Mouse (Mus musculus): ENCODE data around the gene Opa1. TPM values are rescaled to one million over a fixed set of nuclear protein-coding genes. Genes with fewer than 3 reads are reported as not detected.
A peak's percentile ranks its signal among the peaks of the same experiment; 100 is the strongest.

Gene Opa1
- polyA plus RNA-seq, 1 experiment from 2014 or later = 38.9 TPM

DNA sequence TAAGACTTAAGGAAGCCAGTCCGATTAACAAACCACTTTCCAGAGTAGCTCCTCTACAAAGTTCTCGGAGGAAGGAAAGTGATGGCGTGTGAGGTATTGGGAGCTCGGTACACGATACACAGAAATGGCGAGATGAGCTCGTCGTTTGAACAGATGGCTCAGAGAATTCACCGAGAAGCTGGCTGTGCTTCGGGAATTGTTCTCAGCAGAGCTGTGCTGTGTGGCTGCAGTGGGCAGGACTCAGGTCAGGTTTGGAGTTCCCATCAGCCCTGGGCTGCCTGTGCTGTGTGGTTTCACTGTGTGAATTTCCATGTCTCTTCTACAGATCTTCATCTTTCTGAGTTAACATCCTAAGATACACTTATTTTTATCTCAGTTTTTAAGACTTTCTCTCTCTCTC, 77.8 kb downstream of the Opa1 start:
- no peak overlapping the region for H3K4me2 ChIP-seq (replicated peaks)
- H3K4me3 ChIP-seq = no peak overlapping the region
- no peak overlapping the region for H3K27ac ChIP-seq
- H3K27me3 ChIP-seq = no peaks in the 10 kb centered on the region
- no peaks in the 10 kb centered on the region for H3K9me3 ChIP-seq
- WGBS = 63% methylated on average over 10 of the region's 10 CpGs
- peaks cover 9% of the 10 kb centered on the region; the same call in 1 of the 2 replicates for H3K4me1 ChIP-seq
- no peak overlapping the region for H3K9ac ChIP-seq
- no peak for ATAC-seq (ENCODE audit: insufficient number of reproducible peaks, insufficient read depth, low FRiP score, low TSS enrichment)
- H3K36me3 ChIP-seq = peaks cover 4% of the 10 kb centered on the region

- H3K9ac ChIP-seq = no peak overlapping the region
- peak overlapping the region; percentile 52 for H3K4me2 ChIP-seq (replicated peaks)
- peak overlapping the region; percentile 18; the same call in 1 of the 2 replicates for H3K4me3 ChIP-seq
- H3K9me3 ChIP-seq = no peaks in the 10 kb centered on the region
- no peaks in the 10 kb centered on the region for H3K27me3 ChIP-seq
- peaks cover 9% of the 10 kb centered on the region; the same call in 1 of the 2 replicates for H3K4me1 ChIP-seq
- WGBS = 13% methylated on average over 18 of the region's 18 CpGs
- H3K36me3 ChIP-seq = no peaks in the 10 kb centered on the region
- 0 out of 2 replicates have a peak, but pooled peaks have one; percentile 67 for ATAC-seq (ENCODE audit: insufficient number of reproducible peaks, insufficient read depth, low FRiP score, low TSS enrichment)
- no peak overlapping the region for H3K27ac ChIP-seq
These were observed 78.8 kb downstream of the Opa1 start for GRCm38 (mm10) chr16:29657650-29658548.

DNA sequence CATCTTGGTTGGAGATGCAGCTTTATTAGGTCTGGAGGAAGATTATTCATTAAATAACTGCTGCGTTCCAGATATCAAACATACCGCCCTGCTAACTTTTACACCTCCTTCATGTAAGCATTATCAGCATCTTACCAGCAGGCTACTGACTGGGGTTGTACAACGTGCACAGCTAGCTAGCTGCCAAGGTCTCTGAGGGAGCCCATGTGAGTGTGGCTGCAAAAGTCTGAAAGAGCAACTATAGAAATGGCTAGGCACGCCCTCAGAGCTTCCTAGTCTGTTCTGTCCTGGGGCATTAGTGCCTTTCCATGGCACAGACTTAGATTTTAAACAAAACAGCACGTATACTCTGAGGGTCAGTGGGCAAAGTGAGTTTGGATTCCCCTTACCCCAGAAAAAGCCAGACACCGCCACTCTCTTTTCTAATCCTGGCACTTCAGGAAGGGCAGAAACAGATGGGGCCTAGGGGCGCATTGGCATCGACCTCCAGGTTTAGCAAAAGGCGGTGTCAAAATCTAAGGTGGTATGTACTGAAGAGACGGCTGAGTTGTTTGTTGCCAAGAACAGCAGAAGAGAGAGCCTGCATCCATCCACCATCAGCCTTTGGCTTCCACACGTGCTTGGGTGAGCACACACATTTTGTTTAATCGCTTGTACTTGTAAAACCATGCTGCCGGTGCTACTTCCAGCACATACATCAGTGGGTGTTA, 80.1 kb downstream of the Opa1 start:
- Histone ChIP-seq H3K9me3 (no peaks in the 10 kb centered on the region), H3K4me3 (no peak overlapping the region), H3K4me2 (replicated peaks) (no peak overlapping the region), H3K4me1 (peaks cover 9% of the 10 kb centered on the region; the same call in 1 of the 2 replicates), H3K9ac (no peak overlapping the region), H3K36me3 (no peaks in the 10 kb centered on the region), H3K27ac (no peak overlapping the region), H3K27me3 (no peaks in the 10 kb centered on the region)
- 82% methylated on average over 13 of the region's 13 CpGs for WGBS
- ATAC-seq (ENCODE audit: insufficient number of reproducible peaks, insufficient read depth, low FRiP score, low TSS enrichment) = no peak

DNA sequence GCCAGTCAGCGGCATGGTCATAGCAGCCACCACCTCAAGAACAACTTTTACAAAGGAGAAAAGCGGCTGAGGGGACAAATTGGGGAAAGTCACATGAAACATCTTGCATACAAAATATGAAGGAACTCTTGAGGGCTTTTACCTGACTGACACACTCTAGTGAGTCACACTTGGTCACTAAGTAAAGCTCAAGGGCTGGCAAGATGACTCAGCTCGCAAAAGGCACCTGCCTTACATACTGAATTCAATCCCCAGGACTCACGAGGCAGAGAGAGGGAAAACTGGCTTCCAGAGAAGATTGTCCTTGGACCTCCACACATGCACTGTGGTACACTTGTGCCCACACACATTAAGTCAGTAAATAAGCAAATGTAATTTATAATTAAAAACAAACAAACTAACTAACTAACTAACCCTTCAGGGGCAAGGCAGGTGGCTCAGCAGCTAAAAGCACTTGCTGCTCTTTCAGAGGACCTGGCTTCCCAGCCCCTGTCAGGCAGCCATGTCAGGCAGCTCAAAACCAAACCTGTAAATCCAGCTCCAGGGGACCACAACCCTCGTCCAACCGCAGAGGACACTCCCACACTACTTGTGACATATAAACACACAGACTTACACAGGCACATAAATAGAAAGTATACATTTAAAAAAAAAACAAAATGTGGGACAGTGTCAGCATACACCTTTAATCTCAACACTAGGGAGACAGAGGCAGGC, 84.1 kb downstream of the Opa1 start:
- WGBS = 83% methylated on average over 6 of the region's 6 CpGs
- no peaks in the 10 kb centered on the region for H3K36me3 ChIP-seq
- no peak overlapping the region for H3K4me3 ChIP-seq
- no peak overlapping the region for H3K4me2 ChIP-seq (replicated peaks)
- ATAC-seq (ENCODE audit: insufficient number of reproducible peaks, insufficient read depth, low FRiP score, low TSS enrichment) = no peak
- H3K4me1 ChIP-seq = peaks cover 8% of the 10 kb centered on the region; the same call in 1 of the 2 replicates
- H3K27me3 ChIP-seq = peaks cover 2% of the 10 kb centered on the region; the same call in 1 of the 2 replicates
- no peak overlapping the region for H3K9ac ChIP-seq
- no peaks in the 10 kb centered on the region for H3K9me3 ChIP-seq
- no peak overlapping the region for H3K27ac ChIP-seq

DNA sequence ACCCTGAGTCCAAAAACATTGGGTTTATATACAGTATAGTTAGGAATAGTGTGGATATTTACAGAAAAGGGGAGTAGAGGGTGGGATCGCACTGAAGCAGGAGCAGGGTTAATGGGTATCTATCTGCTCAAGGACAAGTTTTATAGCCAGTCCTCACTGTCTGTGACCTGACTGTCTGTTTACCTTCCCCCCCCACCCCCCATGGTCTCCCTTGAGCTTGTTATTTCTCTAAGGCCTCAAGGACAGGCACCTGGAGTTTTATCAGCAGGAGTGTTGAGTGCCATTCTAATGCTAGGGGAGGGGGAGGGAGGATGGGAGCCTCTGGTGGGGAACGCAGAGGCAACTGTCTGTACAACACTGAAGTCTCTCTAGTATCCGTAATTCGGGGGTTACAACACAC, 85.3 kb downstream of the Opa1 start:
- H3K27me3 ChIP-seq = peaks cover 2% of the 10 kb centered on the region; the same call in 1 of the 2 replicates
- H3K4me3 ChIP-seq = no peak overlapping the region
- H3K4me2 ChIP-seq (replicated peaks) = no peak overlapping the region
- H3K4me1 ChIP-seq = peaks cover 8% of the 10 kb centered on the region; the same call in 1 of the 2 replicates
- no peak overlapping the region for H3K9ac ChIP-seq
- no peaks in the 10 kb centered on the region for H3K9me3 ChIP-seq
- H3K27ac ChIP-seq = no peak overlapping the region
- no peaks in the 10 kb centered on the region for H3K36me3 ChIP-seq
- ATAC-seq (ENCODE audit: insufficient number of reproducible peaks, insufficient read depth, low FRiP score, low TSS enrichment) = no peak
- WGBS = 56% methylated on average over 4 of the region's 4 CpGs

- WGBS = 11% methylated on average over 17 of the region's 17 CpGs
- no peak for ATAC-seq (ENCODE audit: insufficient number of reproducible peaks, insufficient read depth, low FRiP score, low TSS enrichment)
- Histone ChIP-seq H3K9ac (no peak overlapping the region), H3K27me3 (peaks cover 2% of the 10 kb centered on the region; the same call in 1 of the 2 replicates), H3K4me3 (no peak overlapping the region), H3K4me1 (peaks cover 8% of the 10 kb centered on the region; the same call in 1 of the 2 replicates), H3K27ac (no peak overlapping the region), H3K4me2 (replicated peaks) (peak overlapping the region; percentile 24), H3K36me3 (no peaks in the 10 kb centered on the region), H3K9me3 (no peaks in the 10 kb centered on the region)
These were observed 88.0 kb downstream of the Opa1 start for GRCm38 (mm10) chr16:29666991-29667701.

DNA sequence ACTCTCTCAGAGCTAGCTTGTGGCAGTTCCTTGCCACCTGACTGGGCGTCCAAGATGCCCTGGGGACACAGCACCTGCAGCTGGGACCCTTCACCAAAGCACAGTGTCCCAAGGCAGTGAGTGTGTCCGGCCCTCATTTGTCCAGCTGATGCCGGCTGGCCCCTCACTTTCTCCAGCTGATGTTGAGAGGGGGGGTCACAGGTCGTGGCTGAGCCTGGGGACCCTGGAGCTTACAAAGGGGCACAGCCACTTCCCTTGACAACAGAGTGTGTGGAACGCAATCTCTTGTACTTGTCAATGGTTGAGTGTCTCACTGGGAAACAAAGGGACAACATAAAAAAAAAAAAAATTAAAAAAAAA, 88.5 kb downstream of the Opa1 start:
- ATAC-seq (ENCODE audit: insufficient number of reproducible peaks, insufficient read depth, low FRiP score, low TSS enrichment) = 0 out of 2 replicates have a peak, but pooled peaks have one; percentile 41

GRCm38 (mm10) chr16:29668451-29668850, 89.3 kb downstream of the Opa1 start:
- no peak overlapping the region for H3K9ac ChIP-seq
- 90% methylated on average over 12 of the region's 12 CpGs for WGBS
- H3K36me3 ChIP-seq = no peaks in the 10 kb centered on the region
- H3K27ac ChIP-seq = no peak overlapping the region
- peaks cover 8% of the 10 kb centered on the region; the same call in 1 of the 2 replicates for H3K4me1 ChIP-seq
- H3K4me2 ChIP-seq (replicated peaks) = no peak overlapping the region
- peaks cover 2% of the 10 kb centered on the region; the same call in 1 of the 2 replicates for H3K27me3 ChIP-seq
- no peak overlapping the region for H3K4me3 ChIP-seq
- H3K9me3 ChIP-seq = no peaks in the 10 kb centered on the region
- ATAC-seq (ENCODE audit: insufficient number of reproducible peaks, insufficient read depth, low FRiP score, low TSS enrichment) = no peak

More for the DNA sequence above, 88.5 kb downstream of the Opa1 start:
- Histone ChIP-seq H3K36me3 (no peaks in the 10 kb centered on the region), H3K9ac (no peak overlapping the region), H3K4me3 (no peak overlapping the region), H3K4me2 (replicated peaks) (no peak overlapping the region; the same call in 1 of the 2 replicates), H3K9me3 (no peaks in the 10 kb centered on the region), H3K27me3 (peaks cover 2% of the 10 kb centered on the region; the same call in 1 of the 2 replicates), H3K27ac (no peak overlapping the region), H3K4me1 (peaks cover 8% of the 10 kb centered on the region; the same call in 1 of the 2 replicates)
- 15% methylated on average over 5 of the region's 5 CpGs for WGBS

- Histone ChIP-seq H3K4me1 (peaks cover 8% of the 10 kb centered on the region; the same call in 1 of the 2 replicates), H3K36me3 (no peaks in the 10 kb centered on the region), H3K9ac (no peak overlapping the region), H3K4me3 (no peak overlapping the region), H3K27me3 (peaks cover 2% of the 10 kb centered on the region; the same call in 1 of the 2 replicates), H3K4me2 (replicated peaks) (no peak overlapping the region), H3K27ac (no peak overlapping the region), H3K9me3 (no peaks in the 10 kb centered on the region)
- 99% methylated on average over 3 of the region's 3 CpGs for WGBS
- no peak for ATAC-seq (ENCODE audit: insufficient number of reproducible peaks, insufficient read depth, low FRiP score, low TSS enrichment)
These were observed 91.7 kb downstream of the Opa1 start for GRCm38 (mm10) chr16:29670806-29671205.

DNA sequence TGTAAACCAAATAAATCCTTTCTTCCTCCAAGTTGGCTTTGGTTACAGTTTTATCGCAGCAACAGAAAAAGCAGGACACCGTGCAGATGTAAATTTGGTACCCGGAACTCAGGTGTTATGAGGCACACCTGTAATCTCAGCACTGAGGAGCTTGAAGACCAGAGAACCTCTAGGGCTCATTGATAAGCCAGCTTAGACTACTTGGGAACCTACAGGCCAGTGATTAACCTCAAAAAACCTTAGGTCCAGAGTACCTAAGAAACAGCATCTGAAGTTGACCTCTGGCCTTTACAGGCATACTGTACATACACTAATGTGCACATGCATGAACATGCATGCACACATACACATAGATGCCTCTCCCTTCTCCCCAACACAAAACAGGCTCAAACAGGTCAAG, 94.1 kb downstream of the Opa1 start:
- no peak overlapping the region for H3K9ac ChIP-seq
- H3K27ac ChIP-seq = no peak overlapping the region
- H3K4me3 ChIP-seq = no peak overlapping the region
- no peaks in the 10 kb centered on the region for H3K36me3 ChIP-seq
- H3K27me3 ChIP-seq = no peaks in the 10 kb centered on the region
- 95% methylated on average over 3 of the region's 3 CpGs for WGBS
- H3K4me1 ChIP-seq = no peaks in the 10 kb centered on the region
- no peaks in the 10 kb centered on the region for H3K9me3 ChIP-seq
- no peak for ATAC-seq (ENCODE audit: insufficient number of reproducible peaks, insufficient read depth, low FRiP score, low TSS enrichment)
- no peak overlapping the region for H3K4me2 ChIP-seq (replicated peaks)

GRCm38 (mm10) chr16:29679607-29680006, 100.5 kb downstream of the Opa1 start:
- no peak overlapping the region for H3K27ac ChIP-seq
- no peak overlapping the region for H3K9ac ChIP-seq
- H3K9me3 ChIP-seq = no peaks in the 10 kb centered on the region
- H3K27me3 ChIP-seq = no peaks in the 10 kb centered on the region
- no peak for ATAC-seq (ENCODE audit: insufficient number of reproducible peaks, insufficient read depth, low FRiP score, low TSS enrichment)
- H3K36me3 ChIP-seq = no peaks in the 10 kb centered on the region
- no peak overlapping the region for H3K4me2 ChIP-seq (replicated peaks)
- H3K4me3 ChIP-seq = no peak overlapping the region
- peaks cover 16% of the 10 kb centered on the region for H3K4me1 ChIP-seq
- 55% methylated on average over 5 of the region's 5 CpGs for WGBS
